Mouse (Mus musculus) midbrain, embryonic 16.5 days (tissue): ENCODE data around the gene Stum. TPM values are rescaled to one million over a fixed set of nuclear protein-coding genes. Genes with fewer than 3 reads are reported as not detected.
"Not testable (repeated sequence)": the region's sequence is repeated elsewhere in the genome, so short reads cannot be mapped to it uniquely, and the experiment has no call there.

ENCODE experiments used
- ATAC-seq: fragments of 200-750 bp; cut with Nextera tagmentation; 2 replicates; pipeline ENCODE4 v1.8.0; 2017; ENCODE audit warnings: moderate TSS enrichment
- H3K27ac ChIP-seq: fragments of 300-500 bp; sonication (generic); 2 replicates; pipeline ENCODE4 v1.5.1; 2014; ENCODE audit warnings: mild to moderate bottlenecking, low read length, mixed read lengths
- H3K27me3 ChIP-seq: fragments of 300-500 bp; sonication (generic); 2 replicates; pipeline ENCODE4 v1.6.1; 2014; ENCODE audit warnings: low read depth, low read length, mixed read lengths; ENCODE audit not compliant: control insufficient read depth, insufficient read depth
- H3K36me3 ChIP-seq: fragments of 300-500 bp; sonication (generic); 2 replicates; pipeline ENCODE4 v1.6.1; 2014; ENCODE audit warnings: mild to moderate bottlenecking, low read length, moderate library complexity, mixed read lengths; ENCODE audit not compliant: control insufficient read depth, insufficient read depth
- H3K4me1 ChIP-seq: fragments of 300-500 bp; sonication (generic); 2 replicates; pipeline ENCODE4 v1.6.1; 2014; ENCODE audit warnings: mild to moderate bottlenecking, low read length, mixed read lengths; ENCODE audit not compliant: control insufficient read depth, insufficient read depth
- H3K4me2 ChIP-seq: fragments of 300-500 bp; sonication (generic); 2 replicates; pipeline ENCODE4 v1.6.1; 2014; ENCODE audit warnings: mild to moderate bottlenecking, low read length, mixed read lengths
- H3K4me3 ChIP-seq: fragments of 300-500 bp; sonication (generic); 2 replicates; pipeline ENCODE4 v1.5.1; 2014; ENCODE audit warnings: low read depth, mild to moderate bottlenecking, low read length, moderate library complexity, mixed read lengths
- H3K9ac ChIP-seq: fragments of 300-500 bp; sonication (generic); 2 replicates; pipeline ENCODE4 v1.6.1; 2014; ENCODE audit warnings: low read depth, low read length, mixed read lengths
- H3K9me3 ChIP-seq: fragments of 300-500 bp; sonication (generic); replicated peaks from 2 replicates; pipeline ENCODE4 v1.6.1; 2014; ENCODE audit warnings: mild to moderate bottlenecking, low read length, mixed read lengths; ENCODE audit not compliant: control insufficient read depth, poor library complexity, severe bottlenecking
- WGBS: fragments of 180-500 bp; shearing (Covaris S2); extraction: QIAGEN DNeasy Blood & Tissue Kit; methylation state at CpG from one replicate; pipeline ENCODE4 v1.1.7; 2014; 5-methylcytosine and 5-hydroxymethylcytosine counted together
- polyA plus RNA-seq: library from polyadenylated mRNA; unstranded; fragments of >200 nt; fragmentation: Nextera tagmentation; extraction: Ambion mirVana; gene quantifications from 2 replicates; pipeline ENCODE4 v1.2.1, GENCODE M21; 2015

Stum gene
- polyA plus RNA-seq, 1 experiment from 2014 or later = 11.5 TPM

- not testable (repeated sequence) for H3K4me3 ChIP-seq
- 96% methylated on average over 7 of the region's 7 CpGs for WGBS
Observed at GRCm38 (mm10) chr1:180518899-180519298, 35.6 kb upstream of the Stum start.

GRCm38 (mm10) chr1:180518412-180518811, 35.1 kb upstream of the Stum start:
- no peak for ATAC-seq
- Histone ChIP-seq H3K27ac (no peak overlapping the region), H3K4me3 (no peak overlapping the region), H3K36me3 (no peaks in the 10 kb centered on the region), H3K9ac (no peak overlapping the region), H3K27me3 (no peaks in the 10 kb centered on the region), H3K4me1 (peaks cover 3% of the 10 kb centered on the region; the same call in 1 of the 2 replicates), H3K4me2 (no peak overlapping the region), H3K9me3 (no peaks in the 10 kb centered on the region)
- 87% methylated on average over 8 of the region's 8 CpGs for WGBS

More at GRCm38 (mm10) chr1:180518899-180519298, 35.6 kb upstream of the Stum start:
- not testable (repeated sequence) for H3K9ac ChIP-seq, H3K27ac ChIP-seq, H3K4me2 ChIP-seq, ATAC-seq, H3K9me3 ChIP-seq, H3K36me3 ChIP-seq, H3K4me1 ChIP-seq, H3K27me3 ChIP-seq

GRCm38 (mm10) chr1:180517390-180518054, 34.2 kb upstream of the Stum start:
- ATAC-seq = no peak
- Histone ChIP-seq H3K9ac (no peak overlapping the region), H3K27ac (no peak overlapping the region), H3K4me3 (no peak overlapping the region), H3K27me3 (no peaks in the 10 kb centered on the region), H3K36me3 (no peaks in the 10 kb centered on the region), H3K4me1 (peaks cover 3% of the 10 kb centered on the region; the same call in 1 of the 2 replicates), H3K4me2 (no peak overlapping the region), H3K9me3 (no peaks in the 10 kb centered on the region)
- WGBS = 77% methylated on average over 10 of the region's 10 CpGs

- 90% methylated on average over 2 of the region's 2 CpGs for WGBS
- no peak overlapping the region for H3K27ac ChIP-seq
- H3K36me3 ChIP-seq = no peaks in the 10 kb centered on the region
Observed at GRCm38 (mm10) chr1:180514077-180514476, 30.8 kb upstream of the Stum start.

GRCm38 (mm10) chr1:180510879-180511278, 27.6 kb upstream of the Stum start:
- no peaks in the 10 kb centered on the region for H3K36me3 ChIP-seq

More at GRCm38 (mm10) chr1:180514077-180514476, 30.8 kb upstream of the Stum start:
- H3K27me3 ChIP-seq = no peaks in the 10 kb centered on the region
- no peaks in the 10 kb centered on the region for H3K9me3 ChIP-seq
- no peak overlapping the region for H3K4me3 ChIP-seq
- H3K4me2 ChIP-seq = no peak overlapping the region
- no peaks in the 10 kb centered on the region for H3K4me1 ChIP-seq
- H3K9ac ChIP-seq = no peak overlapping the region
- no peak for ATAC-seq

GRCm38 (mm10) chr1:180510442-180510841, 27.1 kb upstream of the Stum start:
- no peaks in the 10 kb centered on the region for H3K9me3 ChIP-seq
- no peaks in the 10 kb centered on the region for H3K4me1 ChIP-seq

More at GRCm38 (mm10) chr1:180510879-180511278, 27.6 kb upstream of the Stum start:
- Histone ChIP-seq H3K4me3 (no peak overlapping the region), H3K4me2 (no peak overlapping the region), H3K9ac (no peak overlapping the region), H3K27me3 (no peaks in the 10 kb centered on the region), H3K9me3 (no peaks in the 10 kb centered on the region), H3K27ac (no peak overlapping the region), H3K4me1 (no peaks in the 10 kb centered on the region)
- ATAC-seq = no peak
- WGBS = 43% methylated on average over 4 of the region's 4 CpGs

GRCm38 (mm10) chr1:180508662-180509061, 25.4 kb upstream of the Stum start:
- H3K27me3 ChIP-seq = no peaks in the 10 kb centered on the region
- 86% methylated on average over 7 of the region's 7 CpGs for WGBS
- no peak overlapping the region for H3K27ac ChIP-seq
- no peak overlapping the region for H3K9ac ChIP-seq
- no peak overlapping the region for H3K4me2 ChIP-seq
- no peaks in the 10 kb centered on the region for H3K4me1 ChIP-seq
- no peaks in the 10 kb centered on the region for H3K9me3 ChIP-seq
- no peak overlapping the region for H3K4me3 ChIP-seq
- ATAC-seq = no peak
- no peaks in the 10 kb centered on the region for H3K36me3 ChIP-seq

More at GRCm38 (mm10) chr1:180510442-180510841, 27.1 kb upstream of the Stum start:
- Histone ChIP-seq H3K27me3 (no peaks in the 10 kb centered on the region), H3K36me3 (no peaks in the 10 kb centered on the region), H3K27ac (no peak overlapping the region), H3K4me2 (no peak overlapping the region), H3K4me3 (no peak overlapping the region), H3K9ac (no peak overlapping the region)
- ATAC-seq = no peak
- WGBS = 78% methylated on average over 15 of the region's 15 CpGs

- no peaks in the 10 kb centered on the region for H3K9me3 ChIP-seq
- H3K27ac ChIP-seq = no peak overlapping the region
- no peak overlapping the region for H3K4me2 ChIP-seq
- H3K4me3 ChIP-seq = no peak overlapping the region
- no peaks in the 10 kb centered on the region for H3K4me1 ChIP-seq
- WGBS = 85% methylated on average over 7 of the region's 7 CpGs
- no peaks in the 10 kb centered on the region for H3K27me3 ChIP-seq
- ATAC-seq = no peak
- no peak overlapping the region for H3K9ac ChIP-seq
- no peaks in the 10 kb centered on the region for H3K36me3 ChIP-seq
Observed at GRCm38 (mm10) chr1:180507291-180507791, 24.0 kb upstream of the Stum start.

GRCm38 (mm10) chr1:180506341-180506740, 23.0 kb upstream of the Stum start:
- H3K27me3 ChIP-seq = no peaks in the 10 kb centered on the region
- no peaks in the 10 kb centered on the region for H3K4me1 ChIP-seq
- no peak for ATAC-seq
- 86% methylated on average over 7 of the region's 7 CpGs for WGBS
- no peak overlapping the region for H3K4me3 ChIP-seq
- H3K36me3 ChIP-seq = no peaks in the 10 kb centered on the region
- H3K9ac ChIP-seq = no peak overlapping the region
- H3K9me3 ChIP-seq = no peaks in the 10 kb centered on the region
- no peak overlapping the region for H3K27ac ChIP-seq
- no peak overlapping the region for H3K4me2 ChIP-seq
